Mouse (Mus musculus) lung, postnatal 0 days (tissue): ENCODE data around the gene Neurod2. TPM values are rescaled to one million over a fixed set of nuclear protein-coding genes. Genes with fewer than 3 reads are reported as not detected.

Experiments
- ATAC-seq: fragments of 200-750 bp; cut with Nextera tagmentation; 2 replicates; pipeline ENCODE4 v1.8.0; 2017; ENCODE audit warnings: moderate library complexity
- DNase-seq: peaks from one replicate; pipeline ENCODE4 v3.0.0-alpha.2; 2016; ENCODE audit warnings: low spot score
- H3K27ac ChIP-seq: fragments of 300-500 bp; sonication (generic); 2 replicates; pipeline ENCODE4 v1.5.1; 2014; ENCODE audit warnings: antibody characterized with exemption, mild to moderate bottlenecking, low read length, mixed read lengths
- H3K27me3 ChIP-seq: fragments of 300-500 bp; sonication (generic); replicated peaks from 2 replicates; pipeline ENCODE4 v1.6.1; 2014; ENCODE audit warnings: low read length, mixed read lengths; ENCODE audit not compliant: insufficient read depth
- H3K36me3 ChIP-seq: fragments of 300-500 bp; sonication (generic); 2 replicates; pipeline ENCODE4 v1.6.1; 2014; ENCODE audit warnings: low read length, mixed read lengths; ENCODE audit not compliant: insufficient read depth
- H3K4me1 ChIP-seq: fragments of 300-500 bp; sonication (generic); 2 replicates; pipeline ENCODE4 v1.6.1; 2014; ENCODE audit warnings: antibody characterized with exemption, low read depth, low read length, mixed read lengths; ENCODE audit not compliant: insufficient read depth
- H3K4me2 ChIP-seq: fragments of 300-500 bp; sonication (generic); replicated peaks from 2 replicates; pipeline ENCODE4 v1.6.1; 2014; ENCODE audit warnings: low read depth, mild to moderate bottlenecking, low read length, moderate library complexity, mixed read lengths
- H3K4me3 ChIP-seq: fragments of 300-500 bp; sonication (generic); 2 replicates; pipeline ENCODE4 v1.5.1; 2014; ENCODE audit warnings: low read depth, low read length
- H3K9ac ChIP-seq: fragments of 300-500 bp; sonication (generic); replicated peaks from 2 replicates; pipeline ENCODE4 v1.6.1; 2014; ENCODE audit warnings: low read depth, mild to moderate bottlenecking
- H3K9me3 ChIP-seq: fragments of 300-500 bp; sonication (generic); 2 replicates; pipeline ENCODE4 v1.6.1; 2016; ENCODE audit warnings: low read length, mixed read lengths
- CTCF ChIP-seq: IDR thresholded peaks from 2 replicates; pipeline ENCODE4 v1.5.1; 2016; ENCODE audit warnings: antibody characterized with exemption, mild to moderate bottlenecking
- EP300 ChIP-seq: IDR thresholded peaks from 2 replicates; pipeline ENCODE4 v1.6.1; 2016; ENCODE audit warnings: antibody characterized with exemption, mild to moderate bottlenecking, control low read depth
- WGBS: fragments of 180-500 bp; shearing (Covaris S2); extraction: QIAGEN DNeasy Blood & Tissue Kit; methylation state at CpG from one replicate; pipeline ENCODE4 v1.1.7; 2014; 5-methylcytosine and 5-hydroxymethylcytosine counted together
- polyA plus RNA-seq: library from polyadenylated mRNA; unstranded; fragments of >200 nt; fragmentation: Nextera tagmentation; extraction: Ambion mirVana; gene quantifications from 2 replicates; pipeline ENCODE4 v1.2.1, GENCODE M21; 2015

The Neurod2 gene
- polyA plus RNA-seq, 1 experiment from 2014 or later, result not detected

- Histone ChIP-seq H3K27ac (no peak overlapping the region), H3K27me3 (no peaks in the 10 kb centered on the region), H3K4me1 (no peaks in the 10 kb centered on the region), H3K4me2 (no peak overlapping the region), H3K9me3 (no peaks in the 10 kb centered on the region), H3K36me3 (no peaks in the 10 kb centered on the region), H3K9ac (no peak overlapping the region), H3K4me3 (no peak overlapping the region)
- DNase-seq (no peak), ATAC-seq (no peak)
- TF ChIP-seq CTCF, result no peak
- 47% methylated on average over 5 of the region's 5 CpGs for WGBS
Measured at GRCm38 (mm10) chr11:98287531-98287930, 41.9 kb downstream of the Neurod2 start.

- Histone ChIP-seq H3K27me3 (no peaks in the 10 kb centered on the region), H3K4me3 (no peak overlapping the region), H3K4me1 (no peaks in the 10 kb centered on the region), H3K36me3 (no peaks in the 10 kb centered on the region), H3K27ac (no peak overlapping the region), H3K4me2 (no peak overlapping the region), H3K9ac (no peak overlapping the region), H3K9me3 (no peaks in the 10 kb centered on the region)
- no peak for ATAC-seq
- peak; percentile 55 for DNase-seq
- WGBS, result 27% methylated on average over 2 of the region's 2 CpGs
- no peak for TF ChIP-seq EP300
- TF ChIP-seq CTCF, result no peak
Measured at GRCm38 (mm10) chr11:98285368-98285767, 44.1 kb downstream of the Neurod2 start.

- Histone ChIP-seq H3K9me3 (no peaks in the 10 kb centered on the region), H3K36me3 (no peaks in the 10 kb centered on the region), H3K4me2 (no peak overlapping the region), H3K27me3 (no peaks in the 10 kb centered on the region), H3K9ac (no peak overlapping the region), H3K27ac (no peak overlapping the region), H3K4me3 (no peak overlapping the region), H3K4me1 (no peaks in the 10 kb centered on the region)
- no peak for TF ChIP-seq CTCF
- no peak for TF ChIP-seq EP300
- no peak for DNase-seq
- under 1% methylated on average over 15 of the region's 17 CpGs for WGBS
- ATAC-seq, result no peak
Measured at GRCm38 (mm10) chr11:98284230-98284629, 45.2 kb downstream of the Neurod2 start.

- no peak overlapping the region for H3K4me3 ChIP-seq
- H3K9ac ChIP-seq, result no peak overlapping the region
- TF ChIP-seq EP300, result no peak
- no peak for TF ChIP-seq CTCF
- no peaks in the 10 kb centered on the region for H3K36me3 ChIP-seq
- ATAC-seq, result no peak
- no peaks in the 10 kb centered on the region for H3K4me1 ChIP-seq
- WGBS, result 38% methylated on average over 9 of the region's 9 CpGs
- H3K27me3 ChIP-seq, result no peaks in the 10 kb centered on the region
- H3K27ac ChIP-seq, result no peak overlapping the region
- H3K4me2 ChIP-seq, result no peak overlapping the region
- DNase-seq, result no peak
- H3K9me3 ChIP-seq, result no peaks in the 10 kb centered on the region
Measured at GRCm38 (mm10) chr11:98283740-98284139, 45.7 kb downstream of the Neurod2 start.

Other genes starting within 250 kb of the Neurod2 start
- 12.8 and 13.0 TPM in 2 replicates for gene Fbxl20, start 179.2 kb downstream of the Neurod2 start, polyA plus RNA-seq
- gene Med1, start 136.4 kb downstream of the Neurod2 start, polyA plus RNA-seq, result 32.2 and 34.1 TPM in 2 replicates
- gene Cdk12, start 126.6 kb downstream of the Neurod2 start, polyA plus RNA-seq, result 6.7 and 8.3 TPM in 2 replicates
- 11.8 and 18.6 TPM in 2 replicates for gene Ppp1r1b, start 18.8 kb upstream of the Neurod2 start, polyA plus RNA-seq
- gene Stard3, start 28.7 kb upstream of the Neurod2 start, polyA plus RNA-seq, result 69.9 and 73.1 TPM in 2 replicates
- 5.8 and 6.4 TPM in 2 replicates for gene Tcap, start 54.2 kb upstream of the Neurod2 start, polyA plus RNA-seq
- gene Pnmt, start 56.8 kb upstream of the Neurod2 start, polyA plus RNA-seq, result 0.12 TPM in 1 of 2 replicates, not detected in the other
- 8.0 and 8.6 TPM in 2 replicates for gene Pgap3, start 70.8 kb upstream of the Neurod2 start, polyA plus RNA-seq
- 21.2 and 23.6 TPM in 2 replicates for gene Erbb2, start 82.8 kb upstream of the Neurod2 start, polyA plus RNA-seq
- gene Mien1, start 109.3 kb upstream of the Neurod2 start, polyA plus RNA-seq, result 86.1 and 96.0 TPM in 2 replicates
- 30.7 and 33.1 TPM in 2 replicates for gene Grb7, start 116.7 kb upstream of the Neurod2 start, polyA plus RNA-seq
- 0.20 and 0.43 TPM in 2 replicates for gene Ikzf3, start 216.4 kb upstream of the Neurod2 start, polyA plus RNA-seq
- gene Zpbp2, start 221.4 kb upstream of the Neurod2 start, polyA plus RNA-seq, result 0.10 and 0.21 TPM in 2 replicates